Mouse (Mus musculus) macrophage (primary cell): Measurements from ENCODE around the gene Dhx34. TPM values are rescaled to one million over a fixed set of nuclear protein-coding genes. Genes with fewer than 3 reads are reported as not detected.
A peak's percentile ranks its signal among the peaks of the same experiment; 100 is the strongest.

Source experiments
- H3K27ac ChIP-seq: fragments of 350-480 bp; formaldehyde crosslinking; 2 replicates; pipeline ENCODE4 v1.9.0; 2021
- H3K36me3 ChIP-seq: fragments of 350-480 bp; formaldehyde crosslinking; 2 replicates; pipeline ENCODE4 v1.9.0; 2021; ENCODE audit errors: inconsistent target
- H3K4me3 ChIP-seq: fragments of 350-480 bp; formaldehyde crosslinking; 2 replicates; pipeline ENCODE4 v1.9.0; 2021; ENCODE audit errors: inconsistent target
- H3K79me2 ChIP-seq: fragments of 350-480 bp; formaldehyde crosslinking; 2 replicates; pipeline ENCODE4 v1.9.0; 2021; ENCODE audit errors: inconsistent target
- WGBS: methylation state at CpG from one replicate; pipeline ENCODE4 v1.1.7; 2026; ENCODE audit warnings: inconsistent platforms; ENCODE audit not compliant: missing documents; 5-methylcytosine and 5-hydroxymethylcytosine counted together
- polyA plus RNA-seq: library from polyadenylated mRNA; stranded (reverse); fragments of 250-400 nt; gene quantifications from 3 replicates; pipeline ENCODE4 v1.2.4, GENCODE M21; 2018; ENCODE audit warnings: inconsistent platforms

Dhx34 gene
- polyA plus RNA-seq, 1 experiment from 2014 or later: 11.6 TPM

- WGBS: 90% methylated on average over 15 of the region's 15 CpGs
- no peak overlapping the region for H3K27ac ChIP-seq
- H3K4me3 ChIP-seq: no peak overlapping the region
- H3K36me3 ChIP-seq: peaks cover 61% of the 10 kb centered on the region
- no peaks in the 10 kb centered on the region for H3K79me2 ChIP-seq
Observed at GRCm38 (mm10) chr7:16202756-16203504, 18.9 kb downstream of the Dhx34 start.

- WGBS: 47% methylated on average over 6 of the region's 6 CpGs
- no peak overlapping the region for H3K4me3 ChIP-seq
- H3K79me2 ChIP-seq: no peaks in the 10 kb centered on the region
- H3K36me3 ChIP-seq: peaks cover 79% of the 10 kb centered on the region
- no peak overlapping the region for H3K27ac ChIP-seq
Observed at GRCm38 (mm10) chr7:16201136-16201535, 20.7 kb downstream of the Dhx34 start.

- Histone ChIP-seq H3K79me2 (no peaks in the 10 kb centered on the region), H3K4me3 (no peak overlapping the region), H3K27ac (no peak overlapping the region), H3K36me3 (peaks cover 76% of the 10 kb centered on the region)
- 89% methylated on average over 11 of the region's 11 CpGs for WGBS
Observed at GRCm38 (mm10) chr7:16198540-16198939, 23.3 kb downstream of the Dhx34 start.

- WGBS: 65% methylated on average over 4 of the region's 5 CpGs
- no peak overlapping the region for H3K4me3 ChIP-seq
- H3K27ac ChIP-seq: no peak overlapping the region
- H3K79me2 ChIP-seq: no peaks in the 10 kb centered on the region
- peaks cover 62% of the 10 kb centered on the region for H3K36me3 ChIP-seq
Observed at GRCm38 (mm10) chr7:16197166-16197565, 24.7 kb downstream of the Dhx34 start.

- Histone ChIP-seq H3K36me3 (peaks cover 57% of the 10 kb centered on the region), H3K79me2 (no peaks in the 10 kb centered on the region), H3K4me3 (no peak overlapping the region), H3K27ac (no peak overlapping the region)
- 83% methylated on average over 6 of the region's 6 CpGs for WGBS
Observed at GRCm38 (mm10) chr7:16196616-16197015, 25.2 kb downstream of the Dhx34 start.

GRCm38 (mm10) chr7:16193702-16194101 is 28.1 kb downstream of the Dhx34 start:
- H3K27ac ChIP-seq: peak overlapping the region; percentile 67
- no peaks in the 10 kb centered on the region for H3K79me2 ChIP-seq
- H3K36me3 ChIP-seq: peaks cover 28% of the 10 kb centered on the region
- 9% methylated on average over 3 of the region's 3 CpGs for WGBS
- no peak overlapping the region for H3K4me3 ChIP-seq

- Histone ChIP-seq H3K36me3 (peaks cover 15% of the 10 kb centered on the region; the same call in 1 of the 2 replicates), H3K27ac (no peak overlapping the region), H3K79me2 (no peaks in the 10 kb centered on the region), H3K4me3 (no peak overlapping the region)
- WGBS: 17% methylated on average over 5 of the region's 5 CpGs
Observed at GRCm38 (mm10) chr7:16192315-16192714, 29.5 kb downstream of the Dhx34 start.

- Histone ChIP-seq H3K27ac (no peak overlapping the region), H3K36me3 (no peaks in the 10 kb centered on the region), H3K4me3 (no peak overlapping the region), H3K79me2 (no peaks in the 10 kb centered on the region)
- 85% methylated on average over 8 of the region's 8 CpGs for WGBS
Observed at GRCm38 (mm10) chr7:16187494-16187893, 34.3 kb downstream of the Dhx34 start.

GRCm38 (mm10) chr7:16183663-16184062 is 38.2 kb downstream of the Dhx34 start:
- Histone ChIP-seq H3K4me3 (no peak overlapping the region), H3K36me3 (no peaks in the 10 kb centered on the region), H3K27ac (no peak overlapping the region), H3K79me2 (no peaks in the 10 kb centered on the region)
- WGBS: 29% methylated on average over 8 of the region's 8 CpGs

GRCm38 (mm10) chr7:16178114-16178513 is 43.7 kb downstream of the Dhx34 start:
- Histone ChIP-seq H3K27ac (no peak overlapping the region), H3K79me2 (no peaks in the 10 kb centered on the region), H3K36me3 (no peaks in the 10 kb centered on the region), H3K4me3 (no peak overlapping the region)
- 40% methylated on average over 4 of the region's 4 CpGs for WGBS

GRCm38 (mm10) chr7:16175542-16175931 is 46.3 kb downstream of the Dhx34 start:
- Histone ChIP-seq H3K36me3 (no peaks in the 10 kb centered on the region), H3K27ac (no peak overlapping the region), H3K79me2 (no peaks in the 10 kb centered on the region), H3K4me3 (peak overlapping the region; percentile 28)
- 6% methylated on average over 10 of the region's 10 CpGs for WGBS

GRCm38 (mm10) chr7:16174597-16175541 is 47.0 kb downstream of the Dhx34 start, which contains the start of gene Meis3:
TSS of gene Meis3 (plus strand) at chr7:16175090.
- Histone ChIP-seq H3K79me2 (no peaks in the 10 kb centered on the region), H3K4me3 (peak within 1 kb of the TSS; percentile 28), H3K36me3 (no peaks in the 10 kb centered on the region), H3K27ac (no peak within 1 kb of the TSS)
- WGBS: 2% methylated on average over 42 of the region's 42 CpGs

GRCm38 (mm10) chr7:16173146-16173545 is 48.7 kb downstream of the Dhx34 start:
- H3K36me3 ChIP-seq: no peaks in the 10 kb centered on the region
- H3K4me3 ChIP-seq: no peak overlapping the region
- no peaks in the 10 kb centered on the region for H3K79me2 ChIP-seq
- WGBS: 38% methylated on average over 5 of the region's 5 CpGs
- H3K27ac ChIP-seq: no peak overlapping the region

- Histone ChIP-seq H3K27ac (no peak overlapping the region), H3K36me3 (no peaks in the 10 kb centered on the region), H3K4me3 (no peak overlapping the region), H3K79me2 (no peaks in the 10 kb centered on the region)
- 62% methylated on average over 1 of the region's 1 CpGs for WGBS
Observed at GRCm38 (mm10) chr7:16172586-16173140, 49.2 kb downstream of the Dhx34 start.
